Mouse (Mus musculus) cerebellum, adult 2 months (tissue): Measurements from ENCODE around the gene Orc2.

Source experiments
- CTCF ChIP-seq: fragments of 200-500 bp; IDR thresholded peaks from 2 replicates; pipeline ENCODE4 v1.5.1; 2011; ENCODE audit warnings: low read depth, mild to moderate bottlenecking, control low read depth, low read length, moderate library complexity, borderline replicate concordance; ENCODE audit not compliant: insufficient read depth
- POLR2A ChIP-seq: fragments of 200-500 bp; IDR thresholded peaks from 2 replicates; pipeline ENCODE4 v1.6.1; 2011; ENCODE audit warnings: low read length, control low read depth, borderline replicate concordance; ENCODE audit not compliant: insufficient read depth

DNA sequence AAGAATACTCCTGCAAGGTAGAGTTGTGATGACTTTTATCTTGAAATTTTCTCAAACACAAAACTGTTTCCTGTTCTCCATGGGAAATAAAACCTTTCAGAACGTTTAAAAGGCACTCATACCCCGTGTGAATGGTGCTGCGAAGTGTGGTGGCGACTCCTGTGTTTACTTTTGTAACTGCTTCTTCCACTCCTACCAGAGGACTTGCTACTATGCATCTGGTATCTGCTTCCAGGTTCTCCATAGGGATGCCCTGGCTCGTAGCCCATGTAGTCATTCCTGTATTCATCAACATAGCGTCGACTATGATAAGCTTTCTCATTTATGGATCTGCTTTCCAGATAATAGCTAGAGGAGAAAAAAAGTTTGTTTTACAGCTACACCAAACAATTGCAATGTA lies 83.9 kb downstream of the Orc2 start:
- TF ChIP-seq CTCF: no peak
- TF ChIP-seq POLR2A: no peak
